Mouse (Mus musculus) splenic B cell, adult 2 months (primary cell): ENCODE results near the gene Nsf.
"Not testable (repeated sequence)": the region's sequence is repeated elsewhere in the genome, so short reads cannot be mapped to it uniquely, and the experiment has no call there.

Experiments
- DNase-seq: peaks from one replicate; pipeline ENCODE4 v3.0.0-alpha.2; 2011; ENCODE audit warnings: low read depth, low spot score
- H3K27me3 ChIP-seq: 2 replicates; pipeline ENCODE4 v1.6.1; 2012; ENCODE audit warnings: mild to moderate bottlenecking, low read length, moderate library complexity, mixed read lengths; ENCODE audit not compliant: control insufficient read depth, poor library complexity, insufficient read depth, severe bottlenecking
- H3K36me3 ChIP-seq: 2 replicates; pipeline ENCODE4 v1.6.1; 2012; ENCODE audit warnings: mild to moderate bottlenecking, low read length, moderate library complexity, mixed read lengths; ENCODE audit not compliant: control insufficient read depth, poor library complexity, insufficient read depth, severe bottlenecking

The Nsf gene

GRCm38 (mm10) chr11:103953896-103954292 lies at the start of gene Nsf:
Gene Nsf (minus strand): TSS chr11:103954056.
- no peaks in the 10 kb centered on the region for H3K36me3 ChIP-seq
- no peaks in the 10 kb centered on the region for H3K27me3 ChIP-seq
- peak; percentile 88 for DNase-seq

GRCm38 (mm10) chr11:104003397-104003796 lies 49.5 kb upstream of the Nsf start:
- H3K36me3 ChIP-seq: no peaks in the 10 kb centered on the region
- DNase-seq: no peak
- H3K27me3 ChIP-seq: no peaks in the 10 kb centered on the region

- Histone ChIP-seq H3K27me3 (no peaks in the 10 kb centered on the region), H3K36me3 (no peaks in the 10 kb centered on the region)
- DNase-seq: no peak
These were observed 48.3 kb upstream of the Nsf start for GRCm38 (mm10) chr11:104002191-104002590.

DNA sequence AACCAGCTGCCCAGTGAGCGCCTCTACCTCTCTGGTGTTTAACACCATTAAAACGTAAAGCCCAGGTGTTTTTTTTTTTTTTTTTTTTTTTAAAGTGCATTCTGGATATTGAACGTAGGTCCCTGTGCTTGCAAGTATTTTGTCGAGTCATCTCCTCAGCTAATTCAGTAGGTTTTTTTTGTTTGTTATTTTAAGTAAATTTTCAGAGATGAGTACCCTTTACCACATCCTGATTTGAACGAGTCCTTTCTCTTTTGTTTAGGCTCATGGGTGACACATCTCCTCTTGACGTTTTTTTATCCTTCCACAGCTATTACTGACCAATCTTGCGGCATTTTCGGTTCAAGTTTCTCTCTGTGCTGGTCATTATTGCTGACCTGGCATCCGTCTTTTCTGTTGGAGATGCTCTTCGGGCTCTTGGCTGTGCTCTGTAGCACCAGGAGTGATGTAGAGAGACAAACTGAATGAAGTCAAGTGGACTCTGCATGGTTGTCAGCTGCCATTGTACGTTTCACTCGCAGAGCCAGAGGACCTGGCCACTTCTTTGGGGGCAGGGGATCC lies 47.6 kb upstream of the Nsf start:
- no peak for DNase-seq
- Histone ChIP-seq H3K36me3 (no peaks in the 10 kb centered on the region), H3K27me3 (no peaks in the 10 kb centered on the region)

GRCm38 (mm10) chr11:104000667-104001394 lies 47.0 kb upstream of the Nsf start:
- no peaks in the 10 kb centered on the region for H3K36me3 ChIP-seq
- H3K27me3 ChIP-seq: no peaks in the 10 kb centered on the region
- DNase-seq: peak; percentile 89

DNA sequence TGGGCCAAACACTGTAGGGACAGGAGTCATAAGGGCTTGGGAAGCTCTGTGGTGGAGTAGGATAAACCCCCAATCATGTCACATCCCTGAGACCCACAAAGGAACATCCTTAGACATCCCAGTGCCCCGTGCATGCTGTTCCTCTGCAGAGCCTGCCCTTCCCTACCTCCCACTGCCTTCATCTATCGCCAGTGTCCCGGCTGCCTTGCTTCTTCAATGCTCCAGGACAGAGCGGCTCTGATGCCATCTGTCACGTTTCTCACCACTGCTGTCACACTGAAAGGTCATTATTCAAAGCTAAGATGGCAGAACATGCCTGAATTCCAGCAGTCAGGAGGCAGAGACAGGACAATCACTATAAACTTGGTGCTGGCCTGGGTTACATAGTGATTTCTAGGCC lies 44.9 kb upstream of the Nsf start:
- no peak for DNase-seq
- Histone ChIP-seq H3K36me3 (no peaks in the 10 kb centered on the region), H3K27me3 (no peaks in the 10 kb centered on the region)

- H3K27me3 ChIP-seq: no peaks in the 10 kb centered on the region
- DNase-seq: peak; percentile 90
- H3K36me3 ChIP-seq: no peaks in the 10 kb centered on the region
These were observed 43.5 kb upstream of the Nsf start for GRCm38 (mm10) chr11:103997385-103997784.

GRCm38 (mm10) chr11:103992638-103993037 lies 38.8 kb upstream of the Nsf start:
- H3K36me3 ChIP-seq: no peaks in the 10 kb centered on the region
- peak; percentile 18 for DNase-seq
- no peaks in the 10 kb centered on the region for H3K27me3 ChIP-seq

GRCm38 (mm10) chr11:103990049-103990557 lies 36.2 kb upstream of the Nsf start:
- DNase-seq, H3K27me3 ChIP-seq, H3K36me3 ChIP-seq: not testable (repeated sequence)

DNA sequence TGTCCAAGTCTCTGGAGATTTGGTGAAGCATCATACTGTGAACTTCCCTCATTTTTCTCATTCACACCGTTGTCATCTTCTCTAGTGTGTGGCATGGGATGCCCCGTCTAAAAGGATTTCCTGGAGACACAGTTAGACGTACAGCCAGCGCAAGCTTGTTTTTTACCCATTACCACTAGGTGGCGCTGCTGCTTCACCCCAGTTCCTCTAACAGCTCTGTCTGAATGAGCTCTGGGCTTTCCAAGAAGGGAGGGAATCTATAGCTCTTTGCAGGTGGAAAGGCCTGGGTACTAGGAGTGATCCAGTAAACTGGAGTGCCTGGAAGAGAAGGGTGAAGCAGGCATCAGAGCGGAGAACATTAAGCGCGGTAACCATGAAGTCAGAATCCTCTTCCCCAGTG lies 33.6 kb upstream of the Nsf start:
- DNase-seq: peak; percentile 89
- Histone ChIP-seq H3K36me3 (peaks cover 4% of the 10 kb centered on the region; the same call in 1 of the 2 replicates), H3K27me3 (no peaks in the 10 kb centered on the region)

GRCm38 (mm10) chr11:103984067-103984466 lies 30.2 kb upstream of the Nsf start:
- H3K27me3 ChIP-seq: no peaks in the 10 kb centered on the region
- peaks cover 4% of the 10 kb centered on the region for H3K36me3 ChIP-seq
- peak; percentile 28 for DNase-seq

GRCm38 (mm10) chr11:103981826-103982225 lies 28.0 kb upstream of the Nsf start:
- DNase-seq: no peak

GRCm38 (mm10) chr11:103979381-103979780 lies 25.5 kb upstream of the Nsf start:
- no peaks in the 10 kb centered on the region for H3K27me3 ChIP-seq
- H3K36me3 ChIP-seq: peaks cover 4% of the 10 kb centered on the region
- DNase-seq: no peak

More at GRCm38 (mm10) chr11:103981826-103982225, 28.0 kb upstream of the Nsf start:
- Histone ChIP-seq H3K36me3 (peaks cover 4% of the 10 kb centered on the region), H3K27me3 (no peaks in the 10 kb centered on the region)

- H3K27me3 ChIP-seq: no peaks in the 10 kb centered on the region
- peak; percentile 57 for DNase-seq
- H3K36me3 ChIP-seq: no peaks in the 10 kb centered on the region
These were observed 17.0 kb upstream of the Nsf start for GRCm38 (mm10) chr11:103970876-103971275.

DNA sequence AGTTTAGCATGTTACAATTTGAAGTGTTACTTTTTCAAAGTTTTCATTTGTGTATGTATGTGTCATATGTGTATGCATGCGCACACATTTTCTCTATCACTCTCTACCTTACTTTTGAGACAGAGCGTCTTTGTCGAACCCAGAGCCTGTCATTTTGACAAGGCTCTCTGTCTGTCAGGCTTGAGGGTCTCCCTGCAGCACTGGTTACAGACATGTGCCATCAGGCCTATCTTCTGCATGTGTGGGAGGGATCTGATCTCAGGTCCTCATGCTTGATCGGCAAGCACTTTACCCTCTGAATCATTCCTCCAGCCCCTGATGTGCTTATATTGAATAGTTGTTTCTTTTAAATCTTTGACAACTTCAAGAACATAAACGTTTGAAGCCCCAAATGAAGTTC lies 15.4 kb upstream of the Nsf start:
- no peak for DNase-seq
- H3K27me3 ChIP-seq: no peaks in the 10 kb centered on the region
- no peaks in the 10 kb centered on the region for H3K36me3 ChIP-seq
